Mouse (Mus musculus) hindbrain, embryonic 15.5 days (tissue): Measurements from ENCODE around the gene Nckap5. TPM values are rescaled to one million over a fixed set of nuclear protein-coding genes. Genes with fewer than 3 reads are reported as not detected.
"Not testable (repeated sequence)": the region's sequence is repeated elsewhere in the genome, so short reads cannot be mapped to it uniquely, and the experiment has no call there.

Experiments
- ATAC-seq: fragments of 200-750 bp; cut with Nextera tagmentation; 2 replicates; pipeline ENCODE4 v1.8.0; 2017; ENCODE audit warnings: low read depth, moderate number of reproducible peaks, moderate TSS enrichment; ENCODE audit not compliant: low FRiP score
- H3K27ac ChIP-seq: fragments of 300-500 bp; sonication (generic); replicated peaks from 2 replicates; pipeline ENCODE4 v1.5.1; 2015; ENCODE audit warnings: mild to moderate bottlenecking, inconsistent platforms
- H3K27me3 ChIP-seq: fragments of 300-500 bp; sonication (generic); 2 replicates; pipeline ENCODE4 v1.6.1; 2015; ENCODE audit warnings: control low read depth, inconsistent platforms
- H3K36me3 ChIP-seq: fragments of 300-500 bp; sonication (generic); 2 replicates; pipeline ENCODE4 v1.6.1; 2015; ENCODE audit warnings: control low read depth, inconsistent platforms
- H3K4me1 ChIP-seq: fragments of 300-500 bp; sonication (generic); replicated peaks from 2 replicates; pipeline ENCODE4 v1.6.1; 2015; ENCODE audit warnings: control low read depth, inconsistent platforms
- H3K4me2 ChIP-seq: fragments of 300-500 bp; sonication (generic); 2 replicates; pipeline ENCODE4 v1.6.1; 2015; ENCODE audit warnings: moderate library complexity, mild to moderate bottlenecking, inconsistent platforms
- H3K4me3 ChIP-seq: fragments of 300-500 bp; sonication (generic); 2 replicates; pipeline ENCODE4 v1.5.1; 2015; ENCODE audit warnings: mild to moderate bottlenecking, inconsistent platforms
- H3K9ac ChIP-seq: fragments of 300-500 bp; sonication (generic); 2 replicates; pipeline ENCODE4 v1.6.1; 2015; ENCODE audit warnings: inconsistent platforms
- H3K9me3 ChIP-seq: fragments of 300-500 bp; sonication (generic); 2 replicates; pipeline ENCODE4 v1.6.1; 2016; ENCODE audit warnings: control low read depth, inconsistent platforms
- WGBS: fragments of 180-500 bp; shearing (Covaris S2); methylation state at CpG from one replicate; pipeline ENCODE4 v1.1.7; 2015; 5-methylcytosine and 5-hydroxymethylcytosine counted together
- polyA plus RNA-seq: library from polyadenylated mRNA; unstranded; fragments of >200 nt; fragmentation: Nextera tagmentation; extraction: Ambion mirVana; gene quantifications from 2 replicates; pipeline ENCODE4 v1.2.1, GENCODE M21; 2015

The Nckap5 gene
- polyA plus RNA-seq, 1 experiment from 2014 or later = 15.5 TPM

GRCm38 (mm10) chr1:126091979-126092378 lies 738.6 kb downstream of the Nckap5 start:
- ATAC-seq = not testable (repeated sequence)

GRCm38 (mm10) chr1:126087181-126087580 lies 743.4 kb downstream of the Nckap5 start:
- H3K27me3 ChIP-seq = no peaks in the 10 kb centered on the region
- ATAC-seq = no peak
- H3K9ac ChIP-seq = no peak overlapping the region
- no peaks in the 10 kb centered on the region for H3K36me3 ChIP-seq
- no peak overlapping the region for H3K4me3 ChIP-seq
- no peaks in the 10 kb centered on the region for H3K9me3 ChIP-seq
- no peak overlapping the region for H3K4me2 ChIP-seq
- H3K4me1 ChIP-seq = peaks cover 5% of the 10 kb centered on the region; the same call in 1 of the 2 replicates
- H3K27ac ChIP-seq = no peak overlapping the region
- 92% methylated on average over 7 of the region's 7 CpGs for WGBS

More at GRCm38 (mm10) chr1:126091979-126092378, 738.6 kb downstream of the Nckap5 start:
- not testable (repeated sequence) for H3K36me3 ChIP-seq, H3K9ac ChIP-seq, H3K27ac ChIP-seq, H3K4me2 ChIP-seq, H3K9me3 ChIP-seq, H3K27me3 ChIP-seq, H3K4me1 ChIP-seq, H3K4me3 ChIP-seq
- 94% methylated on average over 2 of the region's 2 CpGs for WGBS

GRCm38 (mm10) chr1:126076312-126076711 lies 754.3 kb downstream of the Nckap5 start:
- Histone ChIP-seq H3K9ac (no peak overlapping the region), H3K36me3 (no peaks in the 10 kb centered on the region), H3K4me3 (no peak overlapping the region), H3K4me2 (no peak overlapping the region), H3K27me3 (no peaks in the 10 kb centered on the region), H3K4me1 (no peaks in the 10 kb centered on the region), H3K27ac (no peak overlapping the region), H3K9me3 (no peaks in the 10 kb centered on the region)
- 31% methylated on average over 4 of the region's 4 CpGs for WGBS
- ATAC-seq = no peak

DNA sequence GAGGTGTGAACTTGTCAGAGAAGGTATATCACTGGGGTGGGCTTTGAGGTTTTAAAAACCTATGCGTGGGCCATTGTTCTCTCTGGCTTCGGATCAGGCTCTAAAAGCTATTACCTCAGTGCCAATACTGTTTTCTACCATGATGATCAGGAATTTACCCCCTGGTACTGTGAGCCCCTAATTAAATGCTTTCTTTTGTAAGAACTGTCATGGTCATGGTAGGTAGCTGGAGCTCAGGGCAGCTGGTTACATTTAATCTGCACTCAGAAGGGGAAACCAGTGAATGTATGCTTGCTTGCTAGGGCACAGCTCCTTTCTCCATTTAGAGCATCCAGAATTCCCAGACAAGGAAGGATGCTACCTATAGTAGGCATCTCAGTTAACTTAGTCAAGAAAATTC lies 759.7 kb downstream of the Nckap5 start:
- H3K4me2 ChIP-seq = no peak overlapping the region
- ATAC-seq = no peak
- WGBS = 41% methylated on average over 2 of the region's 2 CpGs
- H3K9ac ChIP-seq = no peak overlapping the region
- H3K4me1 ChIP-seq = no peaks in the 10 kb centered on the region
- no peak overlapping the region for H3K4me3 ChIP-seq
- no peaks in the 10 kb centered on the region for H3K9me3 ChIP-seq
- no peaks in the 10 kb centered on the region for H3K36me3 ChIP-seq
- no peak overlapping the region for H3K27ac ChIP-seq
- H3K27me3 ChIP-seq = no peaks in the 10 kb centered on the region

GRCm38 (mm10) chr1:126051491-126051890 lies 779.1 kb downstream of the Nckap5 start:
- H3K9ac ChIP-seq = no peak overlapping the region
- H3K9me3 ChIP-seq = no peaks in the 10 kb centered on the region
- H3K27ac ChIP-seq = no peak overlapping the region
- no peaks in the 10 kb centered on the region for H3K27me3 ChIP-seq
- no peak overlapping the region for H3K4me2 ChIP-seq
- WGBS = 77% methylated on average over 3 of the region's 3 CpGs
- no peak overlapping the region for H3K4me3 ChIP-seq
- H3K4me1 ChIP-seq = no peaks in the 10 kb centered on the region
- no peak for ATAC-seq
- no peaks in the 10 kb centered on the region for H3K36me3 ChIP-seq

- Histone ChIP-seq H3K27ac (no peak overlapping the region), H3K27me3 (no peaks in the 10 kb centered on the region), H3K9ac (no peak overlapping the region), H3K4me1 (no peaks in the 10 kb centered on the region), H3K9me3 (no peaks in the 10 kb centered on the region), H3K4me2 (no peak overlapping the region), H3K36me3 (no peaks in the 10 kb centered on the region), H3K4me3 (no peak overlapping the region)
- WGBS = 91% methylated on average over 5 of the region's 5 CpGs
- no peak for ATAC-seq
Measured at GRCm38 (mm10) chr1:126042886-126043285, 787.7 kb downstream of the Nckap5 start.

GRCm38 (mm10) chr1:126027536-126027935 lies 803.1 kb downstream of the Nckap5 start:
- H3K27me3 ChIP-seq = no peaks in the 10 kb centered on the region
- H3K4me1 ChIP-seq = 0 out of 2 replicates have a peak, but pooled peaks cover 3% of the 10 kb centered on the region
- no peaks in the 10 kb centered on the region for H3K9me3 ChIP-seq
- no peak overlapping the region for H3K4me2 ChIP-seq
- 0 out of 2 replicates have a peak, but pooled peaks cover 2% of the 10 kb centered on the region for H3K36me3 ChIP-seq
- ATAC-seq = no peak
- no peak overlapping the region for H3K9ac ChIP-seq
- H3K27ac ChIP-seq = no peak overlapping the region
- WGBS = 88% methylated on average over 8 of the region's 8 CpGs
- no peak overlapping the region for H3K4me3 ChIP-seq

DNA sequence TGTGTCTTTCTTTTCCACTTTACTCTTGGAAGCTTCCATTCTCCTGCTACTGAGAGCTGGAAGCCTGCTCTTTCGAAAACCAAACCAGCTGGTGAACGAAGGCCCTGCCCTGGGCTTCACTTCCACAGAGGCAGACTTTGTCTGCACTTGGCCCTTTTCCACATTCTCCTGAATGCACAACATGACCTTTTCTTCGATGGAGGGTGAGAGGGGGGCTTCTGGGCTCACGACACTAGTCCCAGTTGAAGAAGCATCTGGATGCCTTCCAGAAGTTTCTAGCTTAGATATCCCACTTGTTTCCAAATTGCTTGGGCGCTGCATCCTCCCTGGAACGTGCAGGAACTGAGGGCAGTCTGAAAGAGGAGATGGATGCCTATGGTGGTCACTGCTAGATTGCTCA lies 806.1 kb downstream of the Nckap5 start:
- peak; percentile 81 for ATAC-seq
- H3K36me3 ChIP-seq = 0 out of 2 replicates have a peak, but pooled peaks cover 2% of the 10 kb centered on the region
- no peak overlapping the region for H3K4me3 ChIP-seq
- no peaks in the 10 kb centered on the region for H3K27me3 ChIP-seq
- 0 out of 2 replicates have a peak, but pooled peaks cover 3% of the 10 kb centered on the region for H3K4me1 ChIP-seq
- H3K4me2 ChIP-seq = no peak overlapping the region
- WGBS = 59% methylated on average over 6 of the region's 6 CpGs
- H3K9ac ChIP-seq = no peak overlapping the region
- no peaks in the 10 kb centered on the region for H3K9me3 ChIP-seq
- H3K27ac ChIP-seq = 0 out of 2 replicates have a peak overlapping the region, but pooled peaks have one; percentile 39

- no peak overlapping the region for H3K4me2 ChIP-seq
- 72% methylated on average over 10 of the region's 10 CpGs for WGBS
- no peak overlapping the region for H3K9ac ChIP-seq
- 0 out of 2 replicates have a peak, but pooled peaks cover 3% of the 10 kb centered on the region for H3K4me1 ChIP-seq
- no peak overlapping the region for H3K4me3 ChIP-seq
- H3K27me3 ChIP-seq = no peaks in the 10 kb centered on the region
- H3K27ac ChIP-seq = no peak overlapping the region
- H3K36me3 ChIP-seq = 0 out of 2 replicates have a peak, but pooled peaks cover 2% of the 10 kb centered on the region
- no peaks in the 10 kb centered on the region for H3K9me3 ChIP-seq
- ATAC-seq = no peak
Measured at GRCm38 (mm10) chr1:126022959-126023358, 807.6 kb downstream of the Nckap5 start.

- not testable (repeated sequence) for H3K27me3 ChIP-seq, ATAC-seq, H3K4me1 ChIP-seq, H3K4me3 ChIP-seq, H3K36me3 ChIP-seq, H3K4me2 ChIP-seq, H3K9ac ChIP-seq, H3K27ac ChIP-seq, H3K9me3 ChIP-seq
- WGBS = 64% methylated on average over 6 of the region's 6 CpGs
Measured at GRCm38 (mm10) chr1:126018654-126019053, 811.9 kb downstream of the Nckap5 start.

DNA sequence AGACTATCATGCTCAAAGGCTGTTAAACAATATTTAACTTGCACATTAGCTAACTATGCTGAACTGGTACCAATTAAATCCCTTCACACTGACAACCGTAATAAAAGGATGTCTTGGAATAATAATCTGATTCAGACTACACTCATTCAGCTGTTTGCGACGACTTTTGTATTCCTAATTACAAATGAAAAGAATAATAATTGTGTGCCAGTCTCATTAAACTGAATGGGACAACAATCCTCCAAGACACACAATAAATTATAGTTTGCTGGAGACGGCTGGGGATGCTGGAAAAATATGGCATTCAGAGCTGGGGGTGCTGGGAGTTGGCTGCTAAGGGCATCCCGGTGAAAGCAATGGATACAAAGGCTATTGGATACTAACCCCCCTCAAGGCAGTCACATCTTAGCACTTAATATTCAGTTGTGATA lies 818.9 kb downstream of the Nckap5 start:
- Histone ChIP-seq H3K36me3 (no peaks in the 10 kb centered on the region), H3K4me2 (no peak overlapping the region), H3K4me3 (no peak overlapping the region), H3K9ac (no peak overlapping the region), H3K4me1 (no peaks in the 10 kb centered on the region), H3K27ac (no peak overlapping the region), H3K9me3 (no peaks in the 10 kb centered on the region), H3K27me3 (no peaks in the 10 kb centered on the region)
- no peak for ATAC-seq
- WGBS = 49% methylated on average over 5 of the region's 5 CpGs

DNA sequence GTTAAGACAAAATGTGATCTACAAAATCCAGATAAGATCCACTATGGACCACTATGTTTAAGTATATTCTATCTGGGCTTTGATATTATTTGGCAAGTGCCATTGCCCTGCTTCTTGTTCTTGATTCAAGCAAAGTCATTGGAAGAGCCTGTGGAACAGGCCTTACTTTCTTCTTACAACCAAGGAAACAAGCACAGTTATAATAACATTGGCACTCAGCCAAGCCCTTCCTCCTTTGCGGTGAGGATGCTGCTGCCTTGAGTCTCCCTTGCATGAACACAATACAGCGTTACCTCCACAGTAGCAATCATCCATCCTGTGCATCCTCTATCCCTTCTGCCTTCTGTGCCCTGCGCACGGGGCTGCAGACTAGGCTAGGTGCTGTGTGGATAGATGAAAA lies 823.0 kb downstream of the Nckap5 start:
- Histone ChIP-seq H3K4me3 (no peak overlapping the region), H3K27ac (no peak overlapping the region), H3K4me2 (no peak overlapping the region), H3K9me3 (no peaks in the 10 kb centered on the region), H3K36me3 (no peaks in the 10 kb centered on the region), H3K9ac (no peak overlapping the region), H3K27me3 (no peaks in the 10 kb centered on the region), H3K4me1 (no peaks in the 10 kb centered on the region)
- no peak for ATAC-seq
- 67% methylated on average over 4 of the region's 4 CpGs for WGBS

DNA sequence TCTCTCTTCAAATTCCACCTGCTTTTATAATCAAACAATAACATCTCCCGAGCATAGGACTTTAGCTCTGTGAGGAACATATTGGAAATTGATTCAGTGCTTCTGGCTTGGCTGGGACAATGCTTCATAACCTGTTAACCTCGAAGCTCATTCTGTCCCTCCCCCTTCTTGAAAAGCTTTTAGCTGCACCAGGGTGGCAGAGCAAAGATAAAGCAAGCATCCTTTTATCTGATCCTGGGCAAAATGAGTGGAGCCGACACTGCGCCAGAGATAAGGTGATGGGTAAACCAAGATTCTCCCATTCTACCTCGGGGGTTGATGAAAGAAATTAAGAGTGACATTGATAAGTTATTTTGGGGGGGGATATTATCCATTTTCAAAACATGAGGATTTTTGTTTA lies 824.9 kb downstream of the Nckap5 start:
- Histone ChIP-seq H3K36me3 (no peaks in the 10 kb centered on the region), H3K4me3 (no peak overlapping the region), H3K9me3 (no peaks in the 10 kb centered on the region), H3K4me2 (no peak overlapping the region), H3K27ac (no peak overlapping the region), H3K27me3 (no peaks in the 10 kb centered on the region), H3K4me1 (no peaks in the 10 kb centered on the region), H3K9ac (no peak overlapping the region)
- WGBS = 71% methylated on average over 5 of the region's 5 CpGs
- ATAC-seq = no peak
